Mouse (Mus musculus): Measurements from ENCODE around the gene Chd3.

The Chd3 gene

DNA sequence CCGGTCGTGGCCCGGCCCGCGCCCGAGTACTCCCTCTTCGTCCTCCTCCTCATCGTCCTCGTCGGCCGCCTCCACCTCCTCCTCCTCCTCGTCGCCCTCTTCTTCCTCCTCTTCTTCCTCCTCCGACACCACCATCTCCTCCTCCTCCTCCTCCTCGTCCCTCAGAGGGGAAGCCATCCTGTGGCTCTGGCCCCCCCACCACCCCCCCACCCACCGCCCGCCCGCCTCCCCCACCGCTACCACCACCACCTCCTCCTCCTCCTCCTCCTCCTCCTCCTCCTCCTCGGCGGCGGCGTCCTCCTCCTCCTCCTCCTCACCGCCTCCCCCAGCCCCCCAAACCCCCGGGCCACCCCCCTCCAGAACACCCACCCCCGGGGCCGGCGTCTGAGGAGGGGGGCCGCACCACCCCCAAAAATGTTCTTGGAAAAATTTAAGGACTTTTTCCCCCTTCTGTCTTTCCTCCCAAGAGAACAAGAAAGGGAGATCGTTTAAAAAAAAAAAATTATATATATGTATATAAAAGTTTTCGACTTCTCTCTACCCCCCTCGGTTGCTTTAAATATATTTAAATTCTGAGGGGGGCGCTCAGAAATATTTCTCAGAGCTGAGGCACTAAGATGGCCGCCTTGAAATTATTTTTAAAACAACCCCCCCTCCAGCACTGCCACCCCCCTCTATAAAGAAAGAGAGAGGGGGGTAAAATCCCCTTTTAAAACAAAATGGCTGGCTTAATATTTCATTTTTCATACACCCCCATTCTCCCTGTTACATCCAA lies at the start of gene Chd3:
TSS of gene Chd3 (minus strand) at position 192 of the 775 bp plus-strand sequence.
- DNase-seq (ENCODE audit: low spot score in 2 of 2), result peak in 1 of 2 experiments; percentile 35

- DNase-seq (ENCODE audit: low spot score in 2 of 2), result peak; percentile 60 to 66
Observed at GRCm38 (mm10) chr11:69417449-69418384, 48.5 kb upstream of the Chd3 start.

- no peak for DNase-seq (ENCODE audit: low spot score in 2 of 2)
Observed at GRCm38 (mm10) chr11:69416921-69417448, 47.8 kb upstream of the Chd3 start.

GRCm38 (mm10) chr11:69416509-69416908 lies 47.3 kb upstream of the Chd3 start:
- DNase-seq (ENCODE audit: low spot score in 2 of 2), result no peak

- peak; percentile 67 to 75 for DNase-seq (ENCODE audit: low spot score in 2 of 2)
Observed at GRCm38 (mm10) chr11:69415668-69416451, 46.7 kb upstream of the Chd3 start.

DNA sequence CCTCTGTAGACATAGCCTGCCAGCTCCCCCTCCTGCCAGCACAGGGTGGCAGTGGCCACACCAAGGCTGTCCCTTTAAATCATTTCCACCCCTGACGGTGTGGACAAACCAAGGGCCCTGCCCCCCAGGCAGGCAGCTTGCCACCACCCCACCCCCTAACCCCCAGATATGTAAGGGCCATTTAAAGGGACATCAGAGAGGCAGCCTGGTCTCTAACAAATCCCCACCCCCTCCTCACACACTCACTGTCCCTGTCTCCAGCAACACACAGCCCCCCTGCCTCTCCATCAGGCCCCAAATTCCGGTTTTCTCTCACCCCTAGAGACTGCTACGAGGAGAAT lies 46.1 kb upstream of the Chd3 start:
- no peak for DNase-seq (ENCODE audit: low spot score in 2 of 2)

- DNase-seq (ENCODE audit: low spot score in 2 of 2), result peak in 1 of 2 experiments; percentile 20
Observed at GRCm38 (mm10) chr11:69414421-69415326, 45.5 kb upstream of the Chd3 start.

DNA sequence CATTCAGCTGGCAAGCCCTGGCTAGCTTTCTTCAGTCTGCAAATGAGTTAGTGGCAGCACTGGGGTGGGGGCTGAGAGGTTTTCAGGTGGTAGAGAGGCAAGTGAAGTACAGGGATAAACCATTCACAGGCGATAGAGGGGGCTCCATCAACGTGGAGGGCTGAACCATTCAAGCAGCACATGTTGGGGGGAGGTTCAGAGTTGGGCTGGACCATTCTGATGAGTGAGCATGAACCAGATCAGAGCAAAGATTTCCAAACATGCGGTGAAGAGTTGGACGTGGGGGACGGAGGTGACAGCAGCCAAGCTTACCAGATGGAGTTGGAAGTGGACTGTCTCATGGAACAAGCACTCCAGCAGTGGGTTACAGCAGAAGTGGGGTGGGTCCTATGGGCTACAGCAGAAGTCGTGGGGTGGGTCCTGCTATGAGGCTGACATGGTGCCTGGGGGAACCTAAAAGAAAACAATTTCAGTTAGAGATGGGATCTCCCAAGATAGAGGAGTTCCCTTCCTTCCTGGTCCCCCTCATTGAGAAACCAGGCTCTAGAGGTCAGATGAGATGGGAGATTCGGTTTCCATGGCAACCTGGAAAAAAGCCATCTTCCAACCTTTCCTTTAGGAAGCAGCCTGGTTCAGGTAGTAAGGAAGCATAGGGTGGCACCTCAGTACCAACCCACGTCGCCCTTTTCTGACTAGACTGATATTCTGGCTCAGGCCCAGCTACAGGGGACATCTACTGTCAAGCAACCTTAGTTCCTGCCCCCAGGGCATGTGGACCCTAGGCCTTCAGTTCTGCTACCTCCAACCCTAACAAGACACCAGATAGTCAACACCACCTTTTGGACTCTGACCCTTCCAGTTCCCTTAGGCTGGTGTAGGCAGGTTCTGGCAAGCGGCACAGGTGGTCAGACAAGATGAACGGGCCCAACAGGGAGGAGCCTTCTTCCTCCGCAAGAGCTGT lies 44.3 kb upstream of the Chd3 start, which contains the start of gene Kdm6b:
TSS of gene Kdm6b (minus strand) at position 455 of the 961 bp plus-strand sequence.
- peak; percentile 59 to 63 for DNase-seq (ENCODE audit: low spot score in 2 of 2)

DNA sequence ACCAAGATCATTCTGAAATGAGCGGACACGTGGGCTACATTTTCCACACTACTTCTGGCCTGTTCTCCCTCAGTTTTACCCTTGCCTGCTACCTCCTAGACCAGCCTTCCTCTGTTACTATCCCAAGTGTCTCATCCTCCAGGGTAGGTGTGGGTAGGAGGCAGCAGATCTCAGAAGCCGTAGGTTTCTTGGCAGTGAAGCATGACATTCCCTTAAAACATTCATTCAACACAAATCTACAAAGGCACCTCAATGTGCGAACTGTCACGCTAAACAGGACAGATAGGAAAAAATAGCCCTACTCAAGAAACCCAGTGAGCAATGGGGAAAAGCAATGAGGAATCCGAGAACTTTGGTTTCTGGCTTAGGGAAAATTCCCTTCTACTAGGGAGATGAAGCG lies 43.3 kb upstream of the Chd3 start:
- DNase-seq (ENCODE audit: low spot score in 2 of 2), result no peak

DNA sequence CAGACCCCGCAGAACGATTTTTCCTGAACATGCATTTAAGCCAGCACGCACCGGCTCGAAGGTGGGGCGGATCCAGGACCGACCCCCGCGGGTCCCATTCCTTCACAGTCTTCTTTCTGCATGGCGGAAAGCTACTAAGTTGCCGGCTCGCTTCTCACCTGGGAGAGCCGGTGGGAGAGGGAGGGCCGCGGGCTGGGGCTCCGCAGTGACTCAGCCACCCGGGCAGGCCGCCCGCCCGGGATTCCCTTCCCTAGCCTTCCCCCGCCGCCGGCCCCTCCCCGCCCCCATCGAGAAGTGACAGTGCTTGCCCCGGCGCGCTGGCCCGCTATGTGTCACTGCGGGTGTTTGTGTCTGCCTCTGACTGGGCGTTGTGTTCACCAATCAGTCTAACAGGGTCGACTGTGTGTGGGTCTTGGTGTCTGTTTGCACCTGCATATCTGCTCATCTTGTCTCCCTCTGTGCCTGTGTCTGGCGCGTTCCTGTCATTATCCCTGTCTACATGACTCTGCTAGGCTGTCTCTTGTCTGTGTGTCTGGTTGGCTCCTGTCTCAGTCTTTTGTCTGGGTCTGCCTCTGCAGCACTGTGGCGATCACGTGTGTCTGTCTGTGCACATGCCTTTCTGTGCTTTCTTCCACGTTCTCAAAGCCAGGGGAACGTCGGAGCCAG lies 42.5 kb upstream of the Chd3 start:
- peak; percentile 56 to 57 for DNase-seq (ENCODE audit: low spot score in 2 of 2)

DNA sequence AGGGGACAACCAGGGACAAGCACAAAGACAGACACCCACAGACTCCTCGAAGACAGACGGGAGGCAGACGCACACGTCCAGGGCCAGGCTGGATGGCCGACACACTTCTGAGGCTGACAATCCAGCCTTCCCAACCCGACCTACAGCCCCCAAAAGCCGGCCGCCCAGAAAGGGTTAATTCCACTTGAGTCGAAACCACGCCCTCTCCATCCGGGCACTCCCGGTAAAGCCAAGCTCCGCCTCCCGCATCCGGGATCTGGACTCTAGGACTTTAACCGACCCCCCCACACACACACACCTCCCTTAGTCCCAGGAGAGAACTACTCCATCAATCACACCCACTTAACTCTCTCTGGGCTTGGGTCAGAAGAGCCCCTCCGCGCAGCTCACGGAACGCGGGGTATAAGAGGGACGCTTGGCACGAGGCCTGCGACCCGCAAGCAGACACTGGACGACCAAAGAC lies 41.9 kb upstream of the Chd3 start:
- DNase-seq (ENCODE audit: low spot score in 2 of 2), result peak; percentile 88 to 93

- peak; percentile 60 to 66 for DNase-seq (ENCODE audit: low spot score in 2 of 2)
Observed at GRCm38 (mm10) chr11:69410310-69411072, 41.3 kb upstream of the Chd3 start.

DNA sequence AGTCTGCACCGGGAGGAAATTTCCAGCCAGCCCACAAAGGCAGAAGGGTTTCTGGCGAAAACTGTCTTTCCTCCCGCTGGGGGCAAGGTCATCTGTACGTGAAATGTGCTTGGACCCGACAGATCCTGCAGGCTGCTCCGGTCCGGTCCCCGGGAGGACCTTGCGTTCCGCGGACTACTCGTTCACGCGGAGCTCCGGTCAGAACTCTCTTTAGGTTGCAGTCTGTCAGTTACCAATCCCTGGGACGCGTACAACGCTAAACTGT lies 40.8 kb upstream of the Chd3 start:
- no peak for DNase-seq (ENCODE audit: low spot score in 2 of 2)

- peak; percentile 88 to 89 for DNase-seq (ENCODE audit: low spot score in 2 of 2)
Observed at GRCm38 (mm10) chr11:69409378-69410044, 40.3 kb upstream of the Chd3 start.

- DNase-seq (ENCODE audit: low spot score in 2 of 2), result peak; percentile 73 to 74
Observed at GRCm38 (mm10) chr11:69408541-69409377, 39.6 kb upstream of the Chd3 start.

DNA sequence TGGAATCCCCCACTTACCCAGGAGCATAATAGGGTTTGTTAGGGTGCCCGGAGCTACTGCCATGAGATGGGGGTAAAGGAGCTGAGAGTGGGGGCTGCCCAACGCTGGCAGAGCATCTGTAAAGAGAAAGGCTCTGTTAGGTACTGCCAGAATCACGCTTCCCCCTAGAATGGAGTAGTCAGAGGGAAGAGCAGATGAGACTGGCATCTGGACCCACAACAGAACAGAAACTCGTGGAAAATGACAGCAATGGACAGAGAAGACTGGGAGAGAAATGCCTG lies 38.5 kb upstream of the Chd3 start:
- DNase-seq (ENCODE audit: low spot score in 2 of 2), result no peak
